Mouse (Mus musculus) frontal cortex, postnatal 14 days (tissue): Measurements from ENCODE around the gene Micall2.
"Not testable (repeated sequence)": the region's sequence is repeated elsewhere in the genome, so short reads cannot be mapped to it uniquely, and the experiment has no call there.

Experiments used
- DNase-seq, 2 experiments: peaks; one replicate each; pipeline ENCODE4 v3.0.0; 2022; ENCODE audit warnings: low spot score in 2 of 2

Gene Micall2

GRCm38 (mm10) chr5:139730712-139731486 lies 5.2 kb downstream of the Micall2 start:
- no peak for DNase-seq

- no peak for DNase-seq
These were observed 8.9 kb downstream of the Micall2 start for GRCm38 (mm10) chr5:139727261-139727660.

GRCm38 (mm10) chr5:139726186-139726585 lies 9.9 kb downstream of the Micall2 start:
- no peak for DNase-seq

GRCm38 (mm10) chr5:139724336-139725116 lies 11.6 kb downstream of the Micall2 start:
- DNase-seq, result no peak

- DNase-seq, result no peak
These were observed 13.0 kb downstream of the Micall2 start for GRCm38 (mm10) chr5:139723113-139723512.

- no peak for DNase-seq
These were observed 13.4 kb downstream of the Micall2 start for GRCm38 (mm10) chr5:139722709-139723108.

GRCm38 (mm10) chr5:139718949-139719348 lies 17.2 kb downstream of the Micall2 start:
- DNase-seq, result no peak

GRCm38 (mm10) chr5:139718540-139718939 lies 17.6 kb downstream of the Micall2 start:
- DNase-seq, result no peak

GRCm38 (mm10) chr5:139717723-139718122 lies 18.4 kb downstream of the Micall2 start:
- DNase-seq, result peak in 1 of 2 experiments; percentile 38

- DNase-seq, result no peak
These were observed 29.6 kb downstream of the Micall2 start for GRCm38 (mm10) chr5:139706496-139706895.

- DNase-seq, result no peak
These were observed 33.2 kb downstream of the Micall2 start for GRCm38 (mm10) chr5:139702905-139703304.

- DNase-seq, result no peak
These were observed 33.9 kb downstream of the Micall2 start for GRCm38 (mm10) chr5:139702236-139702635.

- DNase-seq, result no peak
These were observed 39.2 kb downstream of the Micall2 start for GRCm38 (mm10) chr5:139696954-139697353.

- DNase-seq, result not testable (repeated sequence)
These were observed 40.3 kb downstream of the Micall2 start for GRCm38 (mm10) chr5:139695876-139696275.

GRCm38 (mm10) chr5:139694989-139695571 lies 41.1 kb downstream of the Micall2 start:
- no peak for DNase-seq

- no peak for DNase-seq
These were observed 41.7 kb downstream of the Micall2 start for GRCm38 (mm10) chr5:139694292-139694988.

GRCm38 (mm10) chr5:139690791-139691190 lies 45.3 kb downstream of the Micall2 start:
- no peak for DNase-seq

GRCm38 (mm10) chr5:139688356-139688755 lies 47.8 kb downstream of the Micall2 start:
- DNase-seq, result no peak

- no peak for DNase-seq
These were observed 48.5 kb downstream of the Micall2 start for GRCm38 (mm10) chr5:139687646-139688045.

GRCm38 (mm10) chr5:139686530-139687249 lies 49.4 kb downstream of the Micall2 start:
- peak in 1 of 2 experiments; percentile 7 for DNase-seq

GRCm38 (mm10) chr5:139683228-139683627 lies 52.9 kb downstream of the Micall2 start:
- DNase-seq, result no peak
